Mouse (Mus musculus) heart, adult 8-10 months (tissue): ENCODE measurements around the gene Ifi202b. TPM values are rescaled to one million over a fixed set of nuclear protein-coding genes. Genes with fewer than 3 reads are reported as not detected.
"Not testable (repeated sequence)": the region's sequence is repeated elsewhere in the genome, so short reads cannot be mapped to it uniquely, and the experiment has no call there.

Experiments
- DNase-seq: peaks from one replicate; pipeline ENCODE4 v3.0.0; 2022; ENCODE audit warnings: low spot score
- total RNA-seq, 4 experiments: library from RNA; stranded (reverse); gene quantifications; 2 replicates each; pipeline ENCODE4 v1.2.4; 2022

Ifi202b gene
- not detected for total RNA-seq

- not testable (repeated sequence) for DNase-seq
These were observed at the start of gene Ifi202b for GRCm38 (mm10) chr1:173982694-173983305. Ifi202b (minus strand) TSS chr1:173982744.

- DNase-seq: peak; percentile 68
These were observed 49.2 kb upstream of the Ifi202b start, which contains the start of gene Ifi205 for GRCm38 (mm10) chr1:174031698-174032097. Ifi205 (minus strand) TSS chr1:174031810.

DNA sequence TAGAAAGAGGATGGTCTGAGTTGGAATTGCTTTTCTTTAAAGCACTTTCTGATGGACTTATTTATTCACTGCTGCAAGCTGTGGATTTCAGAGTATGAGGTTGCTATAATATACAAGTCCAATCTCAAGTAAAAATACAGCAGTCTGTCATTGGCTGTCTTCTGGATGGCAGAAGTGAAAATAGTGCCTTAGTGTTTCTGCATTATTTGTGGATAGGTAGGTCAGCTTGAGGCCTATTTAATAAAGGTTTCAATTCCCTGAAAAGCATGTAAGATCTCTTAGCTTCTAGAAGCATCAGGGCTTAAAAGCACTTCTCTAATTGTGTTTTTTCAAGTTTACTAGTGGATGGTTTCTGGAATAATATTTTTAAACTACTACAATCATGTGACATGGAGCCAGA, 24.5 kb upstream of the Ifi202b start:
- not testable (repeated sequence) for DNase-seq

DNA sequence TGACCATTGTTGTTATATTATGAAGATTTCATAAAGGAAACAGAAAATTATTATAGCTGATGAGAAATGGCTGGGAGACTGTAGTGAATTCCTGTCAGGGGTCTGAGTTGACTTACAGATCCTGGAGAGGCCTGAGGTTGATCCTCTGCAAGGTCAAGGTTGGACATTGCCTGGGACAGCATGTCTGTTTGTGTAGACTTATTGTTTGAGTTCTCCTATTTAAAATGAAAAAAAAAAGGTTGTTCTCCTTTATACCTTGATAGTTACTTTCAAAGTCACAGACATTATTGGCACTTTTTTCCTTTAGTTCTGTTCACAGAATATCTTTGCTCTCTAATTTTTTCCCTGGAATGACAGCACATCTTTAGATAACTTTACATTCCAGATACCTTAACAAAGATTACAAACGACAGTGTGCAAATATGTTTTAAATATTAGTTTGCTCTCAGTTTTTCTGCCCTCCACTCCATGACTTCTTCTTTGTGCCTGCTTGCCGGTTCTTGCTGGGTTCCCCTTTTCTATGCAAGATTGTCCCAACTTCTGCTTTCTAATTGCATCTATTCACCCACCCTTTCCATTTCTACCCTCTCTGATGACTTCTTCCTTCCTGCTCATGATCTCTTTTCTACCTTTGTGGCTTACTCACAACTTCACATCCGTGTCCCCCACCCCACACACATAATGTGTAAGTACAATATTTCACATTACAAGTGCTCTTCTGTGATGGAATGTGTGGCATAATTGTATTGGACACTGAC, 22.0 kb upstream of the Ifi202b start:
- DNase-seq: not testable (repeated sequence)

- DNase-seq: no peak
These were observed 12.5 kb upstream of the Ifi202b start for GRCm38 (mm10) chr1:173995003-173995402.

DNA sequence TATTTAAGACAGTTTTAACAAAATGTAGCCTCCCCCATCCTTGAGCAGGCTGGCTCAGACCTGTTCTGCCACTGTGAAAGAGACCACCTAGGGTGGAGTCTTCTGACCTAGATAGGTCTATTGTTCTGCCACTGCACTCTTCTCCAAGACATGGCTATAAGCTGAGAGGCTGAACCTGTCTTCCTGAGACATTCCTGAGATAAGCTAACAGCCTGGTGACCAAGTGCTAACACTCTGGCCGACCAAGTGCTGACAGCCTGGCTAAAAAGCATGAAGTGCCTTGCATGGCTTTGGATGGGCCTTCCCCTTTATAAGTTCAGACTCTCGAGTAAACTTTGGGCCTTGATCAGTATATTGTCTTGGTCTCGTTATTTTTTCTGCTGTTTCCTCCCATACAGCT, 1.5 kb downstream of the Ifi202b start:
- DNase-seq: not testable (repeated sequence)

- no peak for DNase-seq
These were observed 4.9 kb downstream of the Ifi202b start for GRCm38 (mm10) chr1:173977622-173978021.

- peak; percentile 54 for DNase-seq
These were observed 9.4 kb downstream of the Ifi202b start for GRCm38 (mm10) chr1:173973111-173973510.

DNA sequence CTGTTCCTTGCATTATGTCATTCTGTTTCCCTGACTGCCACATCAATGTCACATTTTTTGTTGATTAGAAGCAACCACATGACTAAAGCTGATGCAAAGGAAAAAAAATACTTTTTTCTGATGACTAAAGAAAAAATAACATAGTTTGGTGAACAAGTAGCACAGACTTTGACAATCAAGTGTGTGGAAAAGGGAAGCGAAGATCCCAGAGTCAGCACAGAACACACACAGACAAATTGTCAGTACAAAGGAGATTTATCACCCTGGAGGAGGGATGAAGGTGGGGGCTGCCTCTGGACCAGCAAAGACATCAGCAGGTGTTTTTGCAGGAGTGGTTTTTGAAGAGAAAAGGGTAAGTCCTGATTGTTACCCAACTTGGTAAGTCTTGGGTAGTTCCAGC, 21.1 kb downstream of the Ifi202b start:
- DNase-seq: peak; percentile 12

DNA sequence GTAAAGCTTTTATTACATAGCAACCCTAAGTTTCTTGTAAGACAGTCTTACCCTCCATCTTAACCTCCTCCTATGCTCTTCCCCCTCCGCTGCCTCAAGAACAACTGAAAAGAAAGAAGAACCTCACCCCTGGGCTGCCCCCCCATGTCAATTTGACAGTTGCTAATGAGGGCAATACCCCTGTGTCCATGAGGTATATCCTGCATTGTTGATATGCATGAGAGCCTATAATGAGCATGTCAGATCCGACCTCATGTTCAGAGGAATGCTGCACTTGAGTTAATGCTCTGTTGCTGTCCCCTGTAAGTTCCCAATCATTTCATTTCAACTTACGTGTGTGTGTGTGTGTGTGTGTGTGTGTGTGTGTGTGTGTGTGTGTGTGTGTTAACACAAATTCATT, 22.5 kb downstream of the Ifi202b start:
- not testable (repeated sequence) for DNase-seq

GRCm38 (mm10) chr1:173955839-173956527, 26.6 kb downstream of the Ifi202b start:
- not testable (repeated sequence) for DNase-seq

DNA sequence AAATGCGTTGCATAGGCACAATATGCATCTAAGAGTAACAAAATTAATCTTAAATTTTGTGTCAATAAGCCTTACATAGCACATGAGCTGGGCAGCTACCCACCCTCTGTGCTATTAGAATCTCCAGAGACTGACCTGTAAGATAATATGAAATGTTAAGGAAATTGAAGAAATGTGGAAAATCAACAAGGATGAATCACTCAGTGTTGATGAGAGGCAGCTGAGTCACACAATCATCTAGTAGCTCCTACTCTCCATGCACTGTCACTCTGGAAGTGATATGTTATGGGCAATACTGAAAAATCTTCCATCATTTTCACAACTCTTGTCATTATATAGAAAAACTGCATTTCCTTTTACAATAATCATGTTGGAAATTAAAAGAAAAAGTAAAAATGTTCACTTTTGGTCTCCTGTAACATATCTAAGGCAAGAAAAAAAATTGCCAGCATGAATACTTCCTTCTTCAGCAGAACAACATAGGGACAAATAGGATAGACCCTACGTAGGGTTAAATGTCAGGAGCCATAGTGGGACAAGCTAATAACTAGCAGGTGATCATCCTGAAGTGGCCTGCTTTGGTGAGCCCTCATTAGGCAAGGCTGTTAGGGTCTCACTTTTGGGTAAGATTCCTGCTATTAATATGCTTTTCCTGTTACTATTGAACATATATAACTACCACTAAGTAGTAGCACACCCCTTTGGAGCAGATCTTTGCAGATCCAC, 27.3 kb downstream of the Ifi202b start:
- no peak for DNase-seq

DNA sequence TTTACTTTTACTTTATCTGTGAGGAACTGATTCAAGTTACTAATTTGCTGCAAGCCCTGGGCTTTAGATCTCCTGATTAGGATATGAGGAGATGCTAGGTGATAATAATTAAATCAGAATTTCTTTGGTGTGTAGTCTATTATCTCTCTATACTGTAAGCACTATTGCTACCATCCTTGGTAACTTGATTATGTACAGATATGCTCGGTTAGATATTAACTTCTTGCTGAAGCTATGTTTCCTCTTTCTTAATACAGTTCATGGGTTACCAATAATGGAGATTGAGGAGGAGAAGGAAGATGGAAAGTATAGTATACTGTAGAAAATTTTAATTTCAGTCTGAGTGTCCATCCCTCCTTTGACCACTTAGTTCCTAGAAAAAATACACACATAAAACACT, 29.0 kb downstream of the Ifi202b start:
- DNase-seq: no peak

- DNase-seq: not testable (repeated sequence)
These were observed 33.5 kb downstream of the Ifi202b start for GRCm38 (mm10) chr1:173949044-173949443.

DNA sequence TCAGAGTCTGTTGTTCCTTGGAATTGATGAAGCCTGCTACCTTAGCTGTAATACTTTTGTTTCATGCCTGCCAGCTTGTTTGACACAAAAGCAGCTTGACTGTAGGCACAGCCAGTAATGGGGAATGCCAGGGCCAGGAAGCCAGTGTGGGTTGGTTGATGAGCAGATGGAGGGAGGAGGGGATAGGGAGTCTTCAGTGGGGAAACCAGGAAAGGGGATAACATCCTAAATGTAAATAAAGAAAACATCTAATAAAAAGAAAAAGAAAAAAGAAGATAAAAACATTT, 39.8 kb downstream of the Ifi202b start:
- DNase-seq: not testable (repeated sequence)

GRCm38 (mm10) chr1:173941924-173942779, 40.4 kb downstream of the Ifi202b start, which contains the start of the genes Mndal and Ifi203:
Mndal (minus strand) TSS chr1:173942491.
Ifi203 (minus strand) TSS chr1:173942672.
- peak; percentile 50 for DNase-seq

- peak; percentile 4 for DNase-seq
These were observed 41.0 kb downstream of the Ifi202b start for GRCm38 (mm10) chr1:173941522-173941921.

DNA sequence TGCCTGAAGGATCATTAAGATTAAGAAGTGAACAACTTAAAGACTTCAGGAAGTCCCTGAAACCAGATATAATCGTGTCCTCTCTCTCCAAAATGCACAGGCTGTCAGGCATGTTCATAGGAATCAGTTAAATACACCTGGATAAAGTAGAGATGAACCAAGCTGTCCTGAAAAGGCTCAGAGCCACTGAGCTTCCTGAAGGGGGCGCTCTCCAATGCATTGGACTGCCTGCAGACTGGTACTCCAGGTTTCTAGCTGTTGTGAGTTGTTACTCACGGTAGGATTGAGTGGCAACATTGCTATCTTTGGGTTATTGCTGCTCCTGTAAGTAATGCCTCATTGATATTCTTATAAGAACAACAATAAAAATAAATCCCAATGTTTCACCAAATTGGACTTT, 63.3 kb downstream of the Ifi202b start:
- not testable (repeated sequence) for DNase-seq

GRCm38 (mm10) chr1:173914559-173914958, 68.0 kb downstream of the Ifi202b start:
- no peak for DNase-seq

- DNase-seq: not testable (repeated sequence)
These were observed 69.2 kb downstream of the Ifi202b start for GRCm38 (mm10) chr1:173913256-173913791.
